Mouse (Mus musculus): ENCODE data around the gene Cfap157. TPM values are rescaled to one million over a fixed set of nuclear protein-coding genes. Genes with fewer than 3 reads are reported as not detected.

The Cfap157 gene
- polyA plus RNA-seq, 1 experiment from 2014 or later: 1.2 TPM

DNA sequence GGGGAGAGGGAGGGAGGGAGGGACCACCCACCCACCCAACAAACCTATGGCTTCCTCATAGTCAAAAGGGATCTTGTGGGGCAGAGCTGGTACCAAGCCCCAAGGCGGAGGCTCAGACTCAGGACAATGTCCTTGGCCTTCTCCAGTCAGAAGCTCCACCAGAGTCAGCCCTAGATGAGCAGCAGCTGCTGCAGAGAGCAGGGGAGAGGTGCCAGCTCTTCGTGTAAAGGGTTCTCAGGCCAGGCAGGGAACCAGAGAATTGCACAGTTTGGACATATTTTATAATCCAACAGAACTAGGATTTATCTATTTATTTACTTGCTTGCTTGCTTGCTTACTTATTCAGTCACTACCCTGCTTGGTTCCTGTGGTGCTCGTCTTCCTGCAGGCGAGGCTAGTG is 44.9 kb downstream of the Cfap157 start:
- Histone ChIP-seq H3K4me1 (replicated peaks) (peaks cover 45% of the 10 kb centered on the region), H3K4me3 (no peak overlapping the region), H3K36me3 (no peaks in the 10 kb centered on the region), H3K27me3 (ENCODE audit: insufficient read depth, poor library complexity, severe bottlenecking) (peaks cover 47% of the 10 kb centered on the region), H3K9me3 (no peaks in the 10 kb centered on the region), H3K27ac (no peak overlapping the region)
- DNase-seq (ENCODE audit: low spot score): no peak
- whole genome bisulfite sequencing: 80% methylated on average over 4 of the region's 4 CpGs

DNA sequence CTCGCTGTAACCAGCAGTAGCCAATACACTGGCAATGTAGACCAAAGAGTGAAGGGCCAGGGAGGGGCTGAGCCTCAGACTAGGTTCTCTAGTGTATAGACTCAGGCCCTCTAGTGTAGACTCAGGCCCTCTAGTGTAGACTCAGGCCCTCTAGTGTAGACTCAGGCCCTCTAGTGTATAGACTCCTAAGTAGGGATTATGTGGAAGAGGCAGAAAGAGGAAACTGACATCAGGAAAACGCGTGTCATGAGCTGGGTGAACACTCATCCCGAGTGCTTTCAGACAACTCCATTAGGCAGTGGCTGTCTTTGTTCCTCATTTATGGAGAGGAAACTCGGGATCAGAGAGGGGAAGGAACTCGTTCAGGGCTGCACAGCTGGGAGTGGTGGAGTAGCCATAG is 47.2 kb downstream of the Cfap157 start:
- Histone ChIP-seq H3K4me3 (no peak overlapping the region), H3K4me1 (replicated peaks) (peaks cover 39% of the 10 kb centered on the region), H3K27me3 (ENCODE audit: insufficient read depth, poor library complexity, severe bottlenecking) (peaks cover 29% of the 10 kb centered on the region), H3K27ac (peak overlapping the region; percentile 25; the same call in 1 of the 2 replicates), H3K9me3 (no peaks in the 10 kb centered on the region), H3K36me3 (no peaks in the 10 kb centered on the region)
- WGBS: 59% methylated on average over 6 of the region's 6 CpGs
- DNase-seq (ENCODE audit: low spot score): no peak

DNA sequence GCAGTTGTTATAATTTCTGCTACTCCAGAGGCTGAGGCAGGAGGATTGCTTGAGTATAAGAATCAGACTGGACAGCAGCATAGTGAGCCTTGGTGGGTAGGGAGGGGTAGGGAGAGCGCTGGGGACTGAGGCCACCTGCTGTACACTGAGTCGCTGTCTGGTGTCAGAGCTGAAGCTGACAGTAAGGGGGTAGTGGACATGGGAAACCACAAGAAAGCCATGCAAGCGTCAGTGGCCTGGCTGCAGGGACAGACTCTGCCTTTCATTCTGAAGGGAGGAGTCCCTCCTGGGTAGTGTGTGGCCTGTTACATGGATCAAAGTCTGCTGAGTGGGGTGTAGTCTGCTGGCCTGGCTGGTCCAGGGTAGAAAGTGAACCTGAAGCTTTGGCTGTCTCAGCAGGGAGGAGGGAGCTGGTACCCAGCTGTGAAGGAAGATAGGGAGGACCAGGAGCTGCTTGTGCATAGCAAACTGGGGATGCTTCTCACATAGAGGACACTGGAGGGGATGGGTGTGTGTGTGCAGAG is 47.9 kb downstream of the Cfap157 start:
- no peak for DNase-seq (ENCODE audit: low spot score)
- H3K36me3 ChIP-seq: no peaks in the 10 kb centered on the region
- peak overlapping the region; percentile 25; the same call in 1 of the 2 replicates for H3K27ac ChIP-seq
- no peak overlapping the region for H3K4me3 ChIP-seq
- peaks cover 37% of the 10 kb centered on the region for H3K4me1 ChIP-seq (replicated peaks)
- H3K9me3 ChIP-seq: no peaks in the 10 kb centered on the region
- peaks cover 23% of the 10 kb centered on the region for H3K27me3 ChIP-seq (ENCODE audit: insufficient read depth, poor library complexity, severe bottlenecking)
- 37% methylated on average over 3 of the region's 3 CpGs for WGBS

GRCm38 (mm10) chr2:32734933-32735332 is 49.3 kb downstream of the Cfap157 start:
- Histone ChIP-seq H3K4me3 (no peak overlapping the region), H3K27ac (peak overlapping the region; percentile 13), H3K4me1 (replicated peaks) (peaks cover 42% of the 10 kb centered on the region), H3K9me3 (no peaks in the 10 kb centered on the region), H3K27me3 (ENCODE audit: insufficient read depth, poor library complexity, severe bottlenecking) (peaks cover 8% of the 10 kb centered on the region), H3K36me3 (no peaks in the 10 kb centered on the region)
- peak; percentile 17 for DNase-seq (ENCODE audit: low spot score)
- WGBS: 61% methylated on average over 4 of the region's 4 CpGs

DNA sequence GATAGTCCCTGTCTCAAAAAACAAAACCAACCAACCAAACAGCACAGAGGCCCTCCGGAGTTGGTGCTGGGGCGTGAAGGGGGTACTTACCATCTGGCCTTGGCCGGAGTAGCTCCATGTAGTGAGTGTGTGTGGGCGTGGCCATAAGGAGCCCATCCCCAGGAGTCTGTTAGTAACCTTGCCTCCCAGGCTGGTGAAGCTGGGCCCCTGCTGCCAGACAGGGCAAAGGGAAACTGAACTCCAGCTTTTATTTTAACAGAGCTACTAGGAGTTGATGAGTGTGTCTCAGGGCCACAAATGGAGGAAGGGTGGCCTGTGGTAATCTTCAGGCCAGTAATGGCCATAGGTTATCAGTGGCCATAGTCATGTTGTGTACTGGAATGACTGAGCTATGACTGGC is 49.7 kb downstream of the Cfap157 start:
- peak overlapping the region; percentile 13 for H3K27ac ChIP-seq
- no peaks in the 10 kb centered on the region for H3K36me3 ChIP-seq
- 52% methylated on average over 4 of the region's 4 CpGs for WGBS
- peaks cover 45% of the 10 kb centered on the region for H3K4me1 ChIP-seq (replicated peaks)
- no peak overlapping the region for H3K4me3 ChIP-seq
- H3K9me3 ChIP-seq: no peaks in the 10 kb centered on the region
- peaks cover 4% of the 10 kb centered on the region for H3K27me3 ChIP-seq (ENCODE audit: insufficient read depth, poor library complexity, severe bottlenecking)
- no peak for DNase-seq (ENCODE audit: low spot score)

DNA sequence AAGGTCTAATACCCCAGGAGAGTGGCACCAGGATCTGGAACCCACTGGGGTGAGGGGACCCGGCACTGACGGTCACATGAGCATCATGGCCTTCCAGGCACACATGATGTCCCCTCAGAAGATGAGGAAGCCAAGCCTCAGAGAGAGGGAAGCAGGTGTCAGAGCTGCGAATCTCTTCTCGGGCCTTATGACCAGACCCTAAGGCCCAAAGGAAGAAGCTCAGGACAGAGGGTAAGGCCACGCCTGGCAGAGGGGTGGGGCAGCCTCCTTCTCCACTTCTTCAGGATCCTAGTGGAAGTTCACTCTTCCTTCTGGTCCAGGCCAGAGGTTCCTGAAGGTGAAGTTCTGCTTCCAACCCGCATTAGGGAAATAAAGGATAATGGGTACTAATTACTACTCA is 51.5 kb downstream of the Cfap157 start:
- H3K27ac ChIP-seq: peak overlapping the region; percentile 40; the same call in 1 of the 2 replicates
- no peak overlapping the region for H3K4me3 ChIP-seq
- H3K27me3 ChIP-seq (ENCODE audit: insufficient read depth, poor library complexity, severe bottlenecking): peaks cover 8% of the 10 kb centered on the region
- no peaks in the 10 kb centered on the region for H3K36me3 ChIP-seq
- H3K4me1 ChIP-seq (replicated peaks): peaks cover 55% of the 10 kb centered on the region
- no peaks in the 10 kb centered on the region for H3K9me3 ChIP-seq
- WGBS: 79% methylated on average over 6 of the region's 6 CpGs
- DNase-seq (ENCODE audit: low spot score): no peak

- DNase-seq (ENCODE audit: low spot score): no peak
- Histone ChIP-seq H3K27ac (peak overlapping the region; percentile 66; the same call in 1 of the 2 replicates), H3K4me3 (no peak overlapping the region), H3K36me3 (no peaks in the 10 kb centered on the region), H3K4me1 (replicated peaks) (peaks cover 62% of the 10 kb centered on the region), H3K27me3 (ENCODE audit: insufficient read depth, poor library complexity, severe bottlenecking) (peaks cover 8% of the 10 kb centered on the region), H3K9me3 (no peaks in the 10 kb centered on the region)
- 75% methylated on average over 4 of the region's 4 CpGs for WGBS
These were observed 52.3 kb downstream of the Cfap157 start for GRCm38 (mm10) chr2:32731911-32732310.

DNA sequence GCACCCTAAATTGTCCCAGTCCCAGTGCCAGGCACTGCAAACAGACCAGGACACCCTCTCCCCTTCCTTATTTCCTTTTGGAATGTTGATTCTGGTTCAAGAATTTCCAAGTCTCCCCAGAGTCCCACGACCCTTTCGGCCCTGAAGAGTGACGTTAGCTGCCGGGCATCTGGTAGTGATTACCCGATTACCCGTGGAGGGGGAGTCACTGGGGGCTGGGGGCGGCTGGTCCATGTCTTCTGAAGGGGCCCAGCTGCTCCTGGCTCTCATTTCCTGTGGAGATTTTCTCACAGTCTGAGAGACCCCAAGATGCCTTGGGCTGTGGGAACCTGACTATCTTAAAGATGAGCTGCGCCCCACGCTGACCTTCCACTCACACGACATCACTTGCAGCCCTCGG is 53.4 kb downstream of the Cfap157 start:
- peaks cover 55% of the 10 kb centered on the region for H3K4me1 ChIP-seq (replicated peaks)
- no peaks in the 10 kb centered on the region for H3K9me3 ChIP-seq
- DNase-seq (ENCODE audit: low spot score): peak; percentile 67
- WGBS: 52% methylated on average over 11 of the region's 11 CpGs
- H3K27ac ChIP-seq: peak overlapping the region; percentile 62
- peaks cover 8% of the 10 kb centered on the region for H3K27me3 ChIP-seq (ENCODE audit: insufficient read depth, poor library complexity, severe bottlenecking)
- H3K4me3 ChIP-seq: 0 out of 2 replicates have a peak overlapping the region, but pooled peaks have one; percentile 3
- H3K36me3 ChIP-seq: no peaks in the 10 kb centered on the region

- DNase-seq (ENCODE audit: low spot score): no peak
- Histone ChIP-seq H3K9me3 (no peaks in the 10 kb centered on the region), H3K27ac (peak overlapping the region; percentile 62; the same call in 1 of the 2 replicates), H3K27me3 (ENCODE audit: insufficient read depth, poor library complexity, severe bottlenecking) (peaks cover 8% of the 10 kb centered on the region), H3K36me3 (no peaks in the 10 kb centered on the region), H3K4me3 (no peak overlapping the region), H3K4me1 (replicated peaks) (peaks cover 48% of the 10 kb centered on the region)
- 71% methylated on average over 4 of the region's 4 CpGs for WGBS
These were observed 54.7 kb downstream of the Cfap157 start for GRCm38 (mm10) chr2:32729547-32729946.

GRCm38 (mm10) chr2:32728463-32728862 is 55.8 kb downstream of the Cfap157 start:
- Histone ChIP-seq H3K4me3 (peak overlapping the region; percentile 48), H3K4me1 (replicated peaks) (peaks cover 43% of the 10 kb centered on the region), H3K27me3 (ENCODE audit: insufficient read depth, poor library complexity, severe bottlenecking) (peaks cover 8% of the 10 kb centered on the region), H3K27ac (peak overlapping the region; percentile 80), H3K9me3 (no peaks in the 10 kb centered on the region), H3K36me3 (no peaks in the 10 kb centered on the region)
- WGBS: 51% methylated on average over 7 of the region's 7 CpGs
- peak; percentile 12 for DNase-seq (ENCODE audit: low spot score)

GRCm38 (mm10) chr2:32727435-32727834 is 56.8 kb downstream of the Cfap157 start:
- Histone ChIP-seq H3K27ac (peak overlapping the region; percentile 80), H3K9me3 (no peaks in the 10 kb centered on the region), H3K4me3 (peak overlapping the region; percentile 48), H3K36me3 (no peaks in the 10 kb centered on the region), H3K4me1 (replicated peaks) (peaks cover 43% of the 10 kb centered on the region), H3K27me3 (ENCODE audit: insufficient read depth, poor library complexity, severe bottlenecking) (peaks cover 8% of the 10 kb centered on the region)
- peak; percentile 93 for DNase-seq (ENCODE audit: low spot score)
- under 1% methylated on average over 16 of the region's 16 CpGs for WGBS
